Mouse (Mus musculus): ENCODE measurements around the gene Olfr474. TPM values are rescaled to one million over a fixed set of nuclear protein-coding genes. Genes with fewer than 3 reads are reported as not detected.
"Not testable (repeated sequence)": the region's sequence is repeated elsewhere in the genome, so short reads cannot be mapped to it uniquely, and the experiment has no call there.

Gene Olfr474
- not detected in 2 replicates for polyA plus RNA-seq (2015; fragmentation: Nextera tagmentation; extraction: Ambion mirVana)

- H3K4me2 ChIP-seq = no peak within 1 kb of the TSS
- no peaks in the 10 kb centered on the region for H3K4me1 ChIP-seq
- H3K9ac ChIP-seq (replicated peaks) = no peak within 1 kb of the TSS
- 94% methylated on average over 1 of the region's 1 CpGs for WGBS
- no peaks in the 10 kb centered on the region for H3K9me3 ChIP-seq (replicated peaks)
- H3K36me3 ChIP-seq = no peaks in the 10 kb centered on the region
- no peak for ATAC-seq (ENCODE audit: low FRiP score)
- no peak within 1 kb of the TSS for H3K27ac ChIP-seq (replicated peaks)
- H3K4me3 ChIP-seq (replicated peaks) = no peak within 1 kb of the TSS
- H3K27me3 ChIP-seq (replicated peaks) = no peaks in the 10 kb centered on the region
These were observed at the start of gene Olfr474 for GRCm38 (mm10) chr7:107954343-107954742. Gene Olfr474, plus strand, starts transcription at chr7:107954643.

- Histone ChIP-seq H3K27ac (replicated peaks) (no peak within 1 kb of the TSS), H3K4me3 (replicated peaks) (no peak within 1 kb of the TSS), H3K36me3 (no peaks in the 10 kb centered on the region), H3K9me3 (replicated peaks) (no peaks in the 10 kb centered on the region), H3K9ac (replicated peaks) (no peak within 1 kb of the TSS), H3K4me2 (no peak within 1 kb of the TSS), H3K27me3 (replicated peaks) (no peaks in the 10 kb centered on the region), H3K4me1 (no peaks in the 10 kb centered on the region)
- ATAC-seq (ENCODE audit: low FRiP score) = no peak
- 100% methylated on average over 1 of the region's 1 CpGs for WGBS
These were observed 24.3 kb upstream of the Olfr474 start, which contains the start of gene Olfr473 for GRCm38 (mm10) chr7:107930146-107930545. Gene Olfr473, plus strand, starts transcription at chr7:107930446.

GRCm38 (mm10) chr7:107952539-107952938, 1.9 kb upstream of the Olfr474 start:
- H3K4me2 ChIP-seq; H3K27me3 ChIP-seq (replicated peaks); H3K36me3 ChIP-seq; H3K9me3 ChIP-seq (replicated peaks); H3K4me3 ChIP-seq (replicated peaks); H3K27ac ChIP-seq (replicated peaks); ATAC-seq (ENCODE audit: low FRiP score); H3K9ac ChIP-seq (replicated peaks); H3K4me1 ChIP-seq: not testable (repeated sequence)
- 96% methylated on average over 12 of the region's 12 CpGs for WGBS

- no peak within 1 kb of the TSS for H3K4me3 ChIP-seq (replicated peaks)
- H3K4me1 ChIP-seq = no peaks in the 10 kb centered on the region
- ATAC-seq (ENCODE audit: low FRiP score) = no peak
- no peak within 1 kb of the TSS for H3K27ac ChIP-seq (replicated peaks)
- WGBS = 56% methylated on average over 1 of the region's 1 CpGs
- H3K4me2 ChIP-seq = no peak within 1 kb of the TSS
- H3K9me3 ChIP-seq (replicated peaks) = no peaks in the 10 kb centered on the region
- no peaks in the 10 kb centered on the region for H3K36me3 ChIP-seq
- no peak within 1 kb of the TSS for H3K9ac ChIP-seq (replicated peaks)
- no peaks in the 10 kb centered on the region for H3K27me3 ChIP-seq (replicated peaks)
These were observed 10.1 kb downstream of the Olfr474 start, which contains the start of gene Olfr476 for GRCm38 (mm10) chr7:107964503-107964902. Gene Olfr476, plus strand, starts transcription at chr7:107964803.

- 86% methylated on average over 2 of the region's 2 CpGs for WGBS
- no peak within 1 kb of the TSS for H3K9ac ChIP-seq (replicated peaks)
These were observed 31.9 kb downstream of the Olfr474 start, which contains the start of gene Olfr477 for GRCm38 (mm10) chr7:107986393-107986792. Gene Olfr477, plus strand, starts transcription at chr7:107986693.

More at GRCm38 (mm10) chr7:107986393-107986792, 31.9 kb downstream of the Olfr474 start, which contains the start of gene Olfr477:
- no peaks in the 10 kb centered on the region for H3K36me3 ChIP-seq
- H3K9me3 ChIP-seq (replicated peaks) = no peaks in the 10 kb centered on the region
- H3K4me2 ChIP-seq = no peak within 1 kb of the TSS
- no peaks in the 10 kb centered on the region for H3K27me3 ChIP-seq (replicated peaks)
- H3K4me3 ChIP-seq (replicated peaks) = no peak within 1 kb of the TSS
- H3K27ac ChIP-seq (replicated peaks) = no peak within 1 kb of the TSS
- H3K4me1 ChIP-seq = no peaks in the 10 kb centered on the region
- ATAC-seq (ENCODE audit: low FRiP score) = no peak

Other genes starting within 250 kb of the Olfr474 start
- gene Cyb5r2, start 196.6 kb upstream of the Olfr474 start, polyA plus RNA-seq (2015; fragmentation: Nextera tagmentation; extraction: Ambion mirVana) = 0.09 and 0.26 TPM in 2 replicates
- gene Ovch2, start 153.4 kb upstream of the Olfr474 start, polyA plus RNA-seq (2015; fragmentation: Nextera tagmentation; extraction: Ambion mirVana) = not detected in 2 replicates
- not detected in 2 replicates for gene Olfr467, start 142.4 kb upstream of the Olfr474 start, polyA plus RNA-seq (2015; fragmentation: Nextera tagmentation; extraction: Ambion mirVana)
- gene Olfr469, start 129.1 kb upstream of the Olfr474 start, polyA plus RNA-seq (2015; fragmentation: Nextera tagmentation; extraction: Ambion mirVana) = not detected in 2 replicates
- not detected in 2 replicates for gene Olfr470, start 107.2 kb upstream of the Olfr474 start, polyA plus RNA-seq (2015; fragmentation: Nextera tagmentation; extraction: Ambion mirVana)
- gene Olfr472, start 56.7 kb upstream of the Olfr474 start, polyA plus RNA-seq (2015; fragmentation: Nextera tagmentation; extraction: Ambion mirVana) = not detected in 2 replicates
- not detected in 2 replicates for gene Olfr473, start 24.2 kb upstream of the Olfr474 start, polyA plus RNA-seq (2015; fragmentation: Nextera tagmentation; extraction: Ambion mirVana)
- not detected in 2 replicates for gene Olfr476, start 10.2 kb downstream of the Olfr474 start, polyA plus RNA-seq (2015; fragmentation: Nextera tagmentation; extraction: Ambion mirVana)
- not detected in 2 replicates for gene Olfr477, start 32.0 kb downstream of the Olfr474 start, polyA plus RNA-seq (2015; fragmentation: Nextera tagmentation; extraction: Ambion mirVana)
- gene Olfr478, start 79.3 kb downstream of the Olfr474 start, polyA plus RNA-seq (2015; fragmentation: Nextera tagmentation; extraction: Ambion mirVana) = not detected in 2 replicates
- not detected in 2 replicates for gene Olfr479, start 96.0 kb downstream of the Olfr474 start, polyA plus RNA-seq (2015; fragmentation: Nextera tagmentation; extraction: Ambion mirVana)
- gene Olfr480, start 112.7 kb downstream of the Olfr474 start, polyA plus RNA-seq (2015; fragmentation: Nextera tagmentation; extraction: Ambion mirVana) = not detected in 2 replicates
- not detected in 2 replicates for gene Olfr481, start 125.2 kb downstream of the Olfr474 start, polyA plus RNA-seq (2015; fragmentation: Nextera tagmentation; extraction: Ambion mirVana)
- gene Olfr482, start 142.9 kb downstream of the Olfr474 start, polyA plus RNA-seq (2015; fragmentation: Nextera tagmentation; extraction: Ambion mirVana) = not detected in 2 replicates
- gene Olfr483, start 146.2 kb downstream of the Olfr474 start, polyA plus RNA-seq (2015; fragmentation: Nextera tagmentation; extraction: Ambion mirVana) = not detected in 2 replicates
- gene Olfr484, start 172.8 kb downstream of the Olfr474 start, polyA plus RNA-seq (2015; fragmentation: Nextera tagmentation; extraction: Ambion mirVana) = not detected in 2 replicates
- gene Olfr485, start 205.2 kb downstream of the Olfr474 start, polyA plus RNA-seq (2015; fragmentation: Nextera tagmentation; extraction: Ambion mirVana) = not detected in 2 replicates
- gene Olfr486, start 218.1 kb downstream of the Olfr474 start, polyA plus RNA-seq (2015; fragmentation: Nextera tagmentation; extraction: Ambion mirVana) = not detected in 2 replicates

All from neural tube, embryonic 15.5 days (tissue).